Mouse (Mus musculus) midbrain, embryonic 10.5 days (tissue): ENCODE measurements around the gene Ptgdr2. TPM values are rescaled to one million over a fixed set of nuclear protein-coding genes. Genes with fewer than 3 reads are reported as not detected.
A peak's percentile ranks its signal among the peaks of the same experiment; 100 is the strongest.

Experiments
- DNase-seq: peaks from one replicate; pipeline ENCODE4 v3.0.0-alpha.2; 2017; ENCODE audit warnings: low spot score
- H3K27ac ChIP-seq: fragments of 300-500 bp; sonication (generic); replicated peaks from 2 replicates; pipeline ENCODE4 v1.5.1; 2016; ENCODE audit warnings: mild to moderate bottlenecking
- H3K27me3 ChIP-seq: fragments of 300-500 bp; sonication (generic); 2 replicates; pipeline ENCODE4 v1.6.1; 2016; ENCODE audit warnings: low read depth, mild to moderate bottlenecking; ENCODE audit not compliant: poor library complexity, severe bottlenecking
- H3K36me3 ChIP-seq: fragments of 300-500 bp; sonication (generic); 2 replicates; pipeline ENCODE4 v1.6.1; 2016; ENCODE audit warnings: mild to moderate bottlenecking, moderate library complexity
- H3K4me1 ChIP-seq: fragments of 300-500 bp; sonication (generic); 2 replicates; pipeline ENCODE4 v1.6.1; 2016
- H3K4me3 ChIP-seq: fragments of 300-500 bp; sonication (generic); 2 replicates; pipeline ENCODE4 v1.5.1; 2016; ENCODE audit warnings: mild to moderate bottlenecking, moderate library complexity
- H3K9me3 ChIP-seq: fragments of 300-500 bp; sonication (generic); replicated peaks from 2 replicates; pipeline ENCODE4 v1.6.1; 2016; ENCODE audit warnings: mild to moderate bottlenecking
- WGBS: fragments of 180-500 bp; shearing (Covaris S2); methylation state at CpG from one replicate; pipeline ENCODE4 v1.1.7; 2016; 5-methylcytosine and 5-hydroxymethylcytosine counted together
- polyA plus RNA-seq: library from polyadenylated mRNA; unstranded; fragments of >200 nt; fragmentation: Nextera tagmentation; extraction: Ambion mirVana; gene quantifications from 2 replicates; pipeline ENCODE4 v1.2.1, GENCODE M21; 2016

Ptgdr2 gene
- polyA plus RNA-seq, 1 experiment from 2014 or later, result 0.04 TPM

GRCm38 (mm10) chr19:10965721-10966120, 28.8 kb downstream of the Ptgdr2 start:
- Histone ChIP-seq H3K4me3 (no peak overlapping the region), H3K36me3 (no peaks in the 10 kb centered on the region), H3K27me3 (no peaks in the 10 kb centered on the region), H3K27ac (no peak overlapping the region), H3K4me1 (no peaks in the 10 kb centered on the region), H3K9me3 (no peaks in the 10 kb centered on the region)
- DNase-seq, result no peak
- 86% methylated on average over 7 of the region's 7 CpGs for WGBS

GRCm38 (mm10) chr19:10968578-10968977, 31.6 kb downstream of the Ptgdr2 start:
- 94% methylated on average over 7 of the region's 7 CpGs for WGBS
- Histone ChIP-seq H3K27me3 (no peaks in the 10 kb centered on the region), H3K27ac (no peak overlapping the region), H3K36me3 (no peaks in the 10 kb centered on the region), H3K4me1 (no peaks in the 10 kb centered on the region), H3K9me3 (peaks cover 7% of the 10 kb centered on the region; the same call in 1 of the 2 replicates), H3K4me3 (no peak overlapping the region)
- no peak for DNase-seq

DNA sequence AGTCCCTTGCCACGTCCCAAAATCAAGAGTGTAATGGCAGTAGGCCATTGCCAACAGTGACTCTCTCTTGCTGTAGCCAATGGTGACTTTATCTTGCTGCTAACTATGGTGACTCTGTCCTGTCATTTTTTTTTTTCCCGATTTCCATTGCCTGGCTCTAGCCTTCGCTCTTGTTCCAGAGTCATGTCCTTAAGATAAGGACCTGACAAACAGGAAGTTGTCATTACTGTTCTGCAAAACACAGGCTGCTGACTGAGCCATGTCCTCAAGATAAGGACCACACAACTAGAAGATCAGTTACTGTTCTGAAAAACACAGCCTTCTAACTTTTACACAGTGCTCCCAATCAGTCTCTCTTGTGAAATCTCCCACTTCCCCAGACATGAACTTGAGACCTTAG, 33.5 kb downstream of the Ptgdr2 start:
- H3K36me3 ChIP-seq, result no peaks in the 10 kb centered on the region
- no peaks in the 10 kb centered on the region for H3K27me3 ChIP-seq
- no peak overlapping the region for H3K27ac ChIP-seq
- no peak for DNase-seq
- H3K4me1 ChIP-seq, result no peaks in the 10 kb centered on the region
- WGBS, result 84% methylated on average over 3 of the region's 3 CpGs
- H3K9me3 ChIP-seq, result peaks cover 7% of the 10 kb centered on the region; the same call in 1 of the 2 replicates
- H3K4me3 ChIP-seq, result no peak overlapping the region

- Histone ChIP-seq H3K4me3 (no peak overlapping the region), H3K4me1 (no peaks in the 10 kb centered on the region), H3K9me3 (peaks cover 7% of the 10 kb centered on the region; the same call in 1 of the 2 replicates), H3K27me3 (no peaks in the 10 kb centered on the region), H3K36me3 (no peaks in the 10 kb centered on the region), H3K27ac (no peak overlapping the region)
- DNase-seq, result no peak
- 24% methylated on average over 3 of the region's 3 CpGs for WGBS
These were observed 35.7 kb downstream of the Ptgdr2 start for GRCm38 (mm10) chr19:10972660-10973059.

DNA sequence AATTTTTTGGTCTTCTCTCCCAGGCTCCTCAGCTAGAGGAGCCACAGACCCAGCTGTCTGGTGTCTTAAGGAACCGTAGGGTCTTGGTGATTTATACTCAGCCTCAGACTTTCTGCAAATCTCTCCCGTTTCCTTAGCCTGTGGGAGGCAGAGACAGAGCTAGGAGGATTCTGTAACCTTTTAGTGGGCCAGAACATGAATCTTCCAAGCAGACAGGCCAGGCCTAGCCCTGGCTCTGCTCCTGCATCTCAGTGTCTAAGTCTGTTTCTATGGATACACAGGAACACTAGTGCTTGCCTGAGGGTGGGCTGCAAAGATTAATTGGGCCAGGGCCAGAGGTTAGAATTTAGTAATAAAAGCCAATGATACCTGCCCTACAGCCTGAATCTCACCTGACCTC, 36.2 kb downstream of the Ptgdr2 start:
- Histone ChIP-seq H3K9me3 (peaks cover 7% of the 10 kb centered on the region; the same call in 1 of the 2 replicates), H3K4me3 (no peak overlapping the region), H3K4me1 (no peaks in the 10 kb centered on the region), H3K36me3 (no peaks in the 10 kb centered on the region), H3K27me3 (no peaks in the 10 kb centered on the region), H3K27ac (no peak overlapping the region)
- DNase-seq, result no peak
- WGBS, result 68% methylated on average over 2 of the region's 2 CpGs

DNA sequence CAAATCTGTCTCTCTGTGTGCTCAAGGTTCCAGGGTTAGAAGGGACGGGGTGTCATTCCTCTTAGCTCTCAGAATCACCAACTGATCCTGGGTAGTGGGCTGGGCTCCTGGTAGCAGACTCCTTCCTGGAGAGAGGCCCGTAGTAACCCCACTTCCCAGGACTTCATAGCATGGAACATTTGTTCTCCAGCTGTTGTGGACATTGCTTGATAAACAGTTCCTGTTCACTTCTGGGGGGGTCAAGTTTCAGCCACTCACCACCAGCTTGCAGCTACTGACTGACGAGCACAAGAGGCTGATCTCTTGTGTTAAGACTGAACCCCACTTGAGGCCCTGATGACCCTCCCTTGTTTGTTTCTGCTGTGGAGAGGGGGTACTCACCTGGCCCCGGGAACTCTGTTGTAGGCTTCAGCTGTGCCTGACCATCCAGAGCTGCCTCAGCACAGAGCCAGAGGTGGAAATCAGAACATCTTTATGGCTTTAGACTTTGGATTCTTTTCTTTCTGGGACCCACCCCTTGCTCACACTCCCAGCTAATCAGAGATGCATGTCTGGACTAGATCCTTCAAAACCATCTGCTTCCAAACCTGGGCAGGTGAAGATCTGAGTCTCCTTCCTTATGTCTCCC, 37.4 kb downstream of the Ptgdr2 start, which contains the start of gene Ms4a10:
Ms4a10 (minus strand) TSS at position 433 of the 628 bp plus-strand sequence.
- Histone ChIP-seq H3K27ac (no peak within 1 kb of the TSS), H3K4me1 (peaks cover 1% of the 10 kb centered on the region), H3K9me3 (peaks cover 7% of the 10 kb centered on the region; the same call in 1 of the 2 replicates), H3K27me3 (no peaks in the 10 kb centered on the region), H3K36me3 (no peaks in the 10 kb centered on the region), H3K4me3 (no peak within 1 kb of the TSS)
- WGBS, result 68% methylated on average over 4 of the region's 4 CpGs
- no peak for DNase-seq

DNA sequence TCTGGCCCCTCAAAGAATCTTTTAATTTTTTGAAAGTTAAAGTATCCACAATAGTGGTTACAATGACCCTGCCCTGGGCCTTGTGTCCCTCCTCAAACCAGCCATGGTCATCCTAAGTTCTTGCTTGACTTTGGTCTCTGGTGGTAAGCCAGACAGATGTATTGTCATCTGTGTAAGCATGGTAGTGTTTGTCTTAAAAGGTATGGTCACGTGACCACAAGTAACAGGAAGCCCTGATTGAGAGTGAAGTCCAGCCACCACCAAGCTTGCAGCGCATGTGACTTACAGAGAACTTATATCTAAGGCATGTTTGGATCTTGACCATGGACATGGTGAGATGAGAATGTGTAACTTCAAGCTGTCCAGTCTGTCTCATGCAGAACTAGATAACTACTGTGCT, 38.2 kb downstream of the Ptgdr2 start:
- Histone ChIP-seq H3K27ac (no peak overlapping the region), H3K4me1 (peaks cover 8% of the 10 kb centered on the region), H3K27me3 (no peaks in the 10 kb centered on the region), H3K4me3 (no peak overlapping the region), H3K36me3 (no peaks in the 10 kb centered on the region), H3K9me3 (peaks cover 7% of the 10 kb centered on the region; the same call in 1 of the 2 replicates)
- DNase-seq, result no peak
- 86% methylated on average over 2 of the region's 2 CpGs for WGBS

DNA sequence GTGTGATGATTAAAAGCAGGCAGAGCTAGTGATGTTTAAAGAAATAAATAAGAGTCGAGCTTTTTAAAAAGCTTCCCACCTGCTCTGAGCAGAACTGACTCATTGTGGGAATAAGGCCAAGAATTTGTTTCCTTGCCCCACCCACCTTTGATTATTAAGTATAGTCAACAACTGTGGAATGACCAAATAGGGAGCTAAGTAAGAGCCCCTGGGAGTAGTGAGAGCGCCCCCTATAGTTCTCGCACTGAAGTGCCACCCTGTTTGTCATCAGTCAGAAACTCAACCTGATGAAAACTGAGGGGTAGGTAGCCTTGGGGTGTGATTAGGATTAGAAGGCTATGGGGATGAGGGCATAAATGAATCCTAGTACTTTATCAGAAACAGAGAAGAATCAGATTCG, 39.4 kb downstream of the Ptgdr2 start:
- no peak for DNase-seq
- Histone ChIP-seq H3K27me3 (no peaks in the 10 kb centered on the region), H3K4me3 (no peak overlapping the region), H3K9me3 (0 out of 2 replicates have a peak, but pooled peaks cover 7% of the 10 kb centered on the region), H3K4me1 (peaks cover 8% of the 10 kb centered on the region), H3K27ac (no peak overlapping the region), H3K36me3 (no peaks in the 10 kb centered on the region)
- 60% methylated on average over 4 of the region's 4 CpGs for WGBS

DNA sequence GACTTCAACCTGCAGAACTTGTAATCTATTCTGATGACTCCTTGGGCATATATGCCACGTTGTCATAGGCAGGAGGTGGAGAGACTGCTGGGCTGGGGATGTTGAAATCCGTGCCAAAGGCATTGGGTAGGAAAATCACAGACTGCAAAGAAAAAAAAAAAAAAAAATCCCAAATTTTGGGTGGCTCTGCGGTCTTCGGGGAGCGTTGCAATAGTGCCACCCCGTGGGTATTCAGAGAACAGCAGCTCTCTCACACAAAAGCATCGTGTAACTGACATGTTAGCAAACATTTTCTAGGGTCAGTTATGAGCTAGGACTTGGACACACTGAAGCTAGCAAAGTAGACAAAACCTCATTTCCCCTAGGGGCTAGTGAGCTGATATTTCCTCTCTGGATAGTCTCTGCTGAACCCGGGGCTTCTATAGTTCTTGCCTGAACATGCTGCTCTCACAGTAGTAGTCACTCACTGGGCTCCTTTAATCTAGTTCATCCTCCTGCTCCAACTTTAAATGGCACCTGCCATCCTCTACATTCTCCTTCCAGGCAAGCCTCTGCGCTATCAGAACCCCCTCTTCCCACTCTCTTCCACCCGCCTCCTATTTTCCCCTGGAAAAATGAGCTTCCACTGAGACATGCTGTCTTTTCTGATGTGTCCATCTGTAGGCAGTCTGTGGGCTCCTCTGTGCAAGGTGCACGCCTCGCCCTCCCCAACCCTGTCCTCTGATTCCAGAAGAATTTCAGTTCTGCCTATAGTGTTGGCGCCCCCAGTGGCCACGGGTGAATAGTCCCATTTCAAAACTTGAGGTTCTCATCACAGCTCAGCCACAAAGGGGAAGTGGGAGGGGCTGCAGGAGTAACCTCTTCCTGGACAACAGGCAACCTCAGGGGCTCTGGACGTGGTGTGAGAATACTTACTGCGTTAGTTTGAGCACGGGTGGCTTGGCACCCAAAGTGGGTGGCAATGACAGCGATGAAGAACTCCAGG, 42.5 kb downstream of the Ptgdr2 start:
- Histone ChIP-seq H3K27me3 (no peaks in the 10 kb centered on the region), H3K27ac (peak overlapping the region; percentile 25; the same call in 1 of the 2 replicates)
- 13% methylated on average over 18 of the region's 18 CpGs for WGBS

GRCm38 (mm10) chr19:10980210-10980609, 43.2 kb downstream of the Ptgdr2 start:
- WGBS, result 84% methylated on average over 5 of the region's 5 CpGs

More for the DNA sequence above, 42.5 kb downstream of the Ptgdr2 start:
- peaks cover 11% of the 10 kb centered on the region for H3K4me1 ChIP-seq
- peak; percentile 76 for DNase-seq
- H3K9me3 ChIP-seq, result no peaks in the 10 kb centered on the region
- H3K36me3 ChIP-seq, result no peaks in the 10 kb centered on the region
- peak overlapping the region; percentile 26 for H3K4me3 ChIP-seq

DNA sequence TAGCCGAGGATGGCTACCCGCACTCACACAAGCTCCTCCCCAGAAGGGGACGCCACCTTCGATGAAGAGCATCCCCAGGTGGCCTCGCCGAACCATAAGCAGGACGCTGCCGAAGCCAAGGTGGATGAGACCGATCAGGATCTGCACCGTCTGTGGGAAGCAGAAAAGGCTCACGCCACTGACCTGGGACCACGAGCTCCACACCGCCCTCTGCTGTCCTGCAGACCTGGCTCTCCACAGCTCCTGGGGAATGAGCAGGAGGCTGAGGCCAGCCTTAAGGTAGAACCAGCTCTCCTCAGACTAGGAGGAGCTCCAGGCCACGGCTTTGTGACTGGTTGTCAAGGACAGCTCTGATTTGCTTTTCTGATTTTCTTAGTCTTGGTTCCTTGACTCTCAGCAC, 46.2 kb downstream of the Ptgdr2 start:
- Histone ChIP-seq H3K27ac (no peak overlapping the region), H3K9me3 (no peaks in the 10 kb centered on the region), H3K4me1 (peaks cover 11% of the 10 kb centered on the region), H3K27me3 (no peaks in the 10 kb centered on the region), H3K4me3 (peak overlapping the region; percentile 29), H3K36me3 (no peaks in the 10 kb centered on the region)
- WGBS, result 26% methylated on average over 14 of the region's 14 CpGs
- peak; percentile 26 for DNase-seq

More at GRCm38 (mm10) chr19:10980210-10980609, 43.2 kb downstream of the Ptgdr2 start:
- Histone ChIP-seq H3K9me3 (no peaks in the 10 kb centered on the region), H3K4me3 (no peak overlapping the region), H3K27ac (no peak overlapping the region), H3K36me3 (no peaks in the 10 kb centered on the region), H3K4me1 (peaks cover 11% of the 10 kb centered on the region), H3K27me3 (no peaks in the 10 kb centered on the region)
- DNase-seq, result no peak

GRCm38 (mm10) chr19:10984551-10984950, 47.6 kb downstream of the Ptgdr2 start:
- no peak overlapping the region for H3K4me3 ChIP-seq
- DNase-seq, result no peak
- H3K9me3 ChIP-seq, result no peaks in the 10 kb centered on the region
- no peaks in the 10 kb centered on the region for H3K36me3 ChIP-seq
- 79% methylated on average over 13 of the region's 13 CpGs for WGBS
- no peak overlapping the region for H3K27ac ChIP-seq
- no peaks in the 10 kb centered on the region for H3K27me3 ChIP-seq
- peaks cover 8% of the 10 kb centered on the region for H3K4me1 ChIP-seq
